Mouse (Mus musculus): ENCODE measurements around the gene Ifng.

GRCm38 (mm10) chr10:118480118-118480517, 39.3 kb downstream of the Ifng start:
- no peak for TF ChIP-seq POLR2AphosphoS2 (IDR thresholded peaks at IDR 0.05; ENCODE audit: insufficient read length, low read depth)
- no peak for TF ChIP-seq TCF12 (IDR thresholded peaks at IDR 0.05; ENCODE audit: insufficient read depth, poor library complexity, severe bottlenecking)
- TF ChIP-seq MYOD1 (IDR thresholded peaks at IDR 0.05; ENCODE audit: control insufficient read depth in 1 of 3, insufficient read length in 2 of 3, low read depth in 2 of 3): no peak
- no peak for TF ChIP-seq MAX (IDR thresholded peaks at IDR 0.05; ENCODE audit: low read depth)
- no peak for TF ChIP-seq POLR2A (IDR thresholded peaks at IDR 0.05; ENCODE audit: insufficient read length, low read depth)
- no peak for TF ChIP-seq CEBPB (IDR thresholded peaks at IDR 0.05; ENCODE audit: insufficient read depth, poor library complexity, severe bottlenecking)

Data from myocyte (in vitro differentiated cells).